Mouse (Mus musculus): ENCODE measurements around the gene Tctex1d2. TPM values are rescaled to one million over a fixed set of nuclear protein-coding genes. Genes with fewer than 3 reads are reported as not detected.
"Not testable (repeated sequence)": the region's sequence is repeated elsewhere in the genome, so short reads cannot be mapped to it uniquely, and the experiment has no call there.

Tctex1d2 gene
- polyA plus RNA-seq, 1 experiment from 2014 or later = 15.1 TPM

DNA sequence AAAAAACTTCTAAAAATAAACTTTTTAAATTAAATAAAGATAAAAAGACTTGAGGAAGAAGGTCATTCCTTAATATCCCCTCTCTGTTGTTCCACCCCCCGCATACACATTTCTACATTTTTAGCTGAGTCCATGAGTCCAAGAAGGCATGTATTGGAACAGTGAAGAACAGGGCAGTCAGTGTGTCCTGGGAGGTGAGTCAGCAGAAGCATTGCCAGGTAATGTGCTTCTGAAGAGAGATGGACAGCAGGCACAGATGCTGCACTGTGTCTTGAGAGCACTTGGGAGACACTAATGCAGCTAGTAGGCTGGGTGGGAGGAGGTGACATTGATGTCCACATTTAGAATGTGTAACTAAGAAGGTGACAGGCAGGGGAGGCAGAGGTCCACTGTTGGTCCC is 17.8 kb downstream of the Tctex1d2 start:
- ATAC-seq (replicated peaks; ENCODE audit: low FRiP score) (no peak), DNase-seq (ENCODE audit: low spot score) (no peak)
- no peak overlapping the region for H3K27ac ChIP-seq (ENCODE audit: low read depth, low read length)
- H3K4me3 ChIP-seq (ENCODE audit: low read depth, low read length) = no peak overlapping the region
- H3K27me3 ChIP-seq (replicated peaks; ENCODE audit: control insufficient read depth, insufficient read depth, low read length) = no peaks in the 10 kb centered on the region
- no peaks in the 10 kb centered on the region for H3K9me3 ChIP-seq (ENCODE audit: control insufficient read depth, low read length)
- peaks cover 3% of the 10 kb centered on the region; the same call in 1 of the 2 replicates for H3K36me3 ChIP-seq (ENCODE audit: control insufficient read depth, insufficient read depth, low read length)
- 88% methylated on average over 1 of the region's 1 CpGs for WGBS
- H3K4me1 ChIP-seq (replicated peaks; ENCODE audit: control insufficient read depth, insufficient read depth, low read length) = peaks cover 8% of the 10 kb centered on the region
- no peak overlapping the region for H3K9ac ChIP-seq (ENCODE audit: low read depth, low read length)
- no peak overlapping the region for H3K4me2 ChIP-seq

- H3K4me1 ChIP-seq (replicated peaks; ENCODE audit: control insufficient read depth, insufficient read depth, low read length) = peaks cover 2% of the 10 kb centered on the region; the same call in 1 of the 2 replicates
- H3K9ac ChIP-seq (ENCODE audit: low read depth, low read length) = no peak overlapping the region
- peaks cover 3% of the 10 kb centered on the region; the same call in 1 of the 2 replicates for H3K36me3 ChIP-seq (ENCODE audit: control insufficient read depth, insufficient read depth, low read length)
- H3K4me3 ChIP-seq (ENCODE audit: low read depth, low read length) = no peak overlapping the region
- DNase-seq (ENCODE audit: low spot score) = no peak
- WGBS = 81% methylated on average over 3 of the region's 3 CpGs
- H3K4me2 ChIP-seq = no peak overlapping the region
- H3K9me3 ChIP-seq (ENCODE audit: control insufficient read depth, low read length) = no peaks in the 10 kb centered on the region
- no peak for ATAC-seq (replicated peaks; ENCODE audit: low FRiP score)
- H3K27me3 ChIP-seq (replicated peaks; ENCODE audit: control insufficient read depth, insufficient read depth, low read length) = no peaks in the 10 kb centered on the region
- H3K27ac ChIP-seq (ENCODE audit: low read depth, low read length) = no peak overlapping the region
Observed at GRCm38 (mm10) chr16:32441432-32441831, 21.9 kb downstream of the Tctex1d2 start.

DNA sequence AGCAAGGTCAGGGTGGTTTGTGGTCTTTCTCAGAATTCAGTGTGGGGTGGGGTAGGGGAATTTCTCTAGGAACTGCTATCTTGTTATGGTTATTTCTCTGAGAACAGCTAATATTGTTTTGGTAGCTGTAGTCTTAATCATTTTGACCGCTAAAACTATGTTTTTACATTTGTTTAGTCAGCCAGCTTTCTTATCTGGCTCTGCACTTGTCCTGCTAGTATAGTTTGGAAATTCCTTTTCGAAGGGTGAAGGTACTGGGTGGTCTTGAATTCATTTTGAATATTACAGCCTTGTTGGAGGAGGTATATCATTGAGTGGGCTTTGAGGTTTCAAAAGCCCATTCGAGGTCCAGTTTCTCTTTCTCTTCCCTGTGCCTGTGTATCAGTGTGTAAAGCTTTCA is 25.1 kb downstream of the Tctex1d2 start:
- not testable (repeated sequence) for H3K4me2 ChIP-seq; H3K27ac ChIP-seq (ENCODE audit: low read depth, low read length); H3K9ac ChIP-seq (ENCODE audit: low read depth, low read length); H3K36me3 ChIP-seq (ENCODE audit: control insufficient read depth, insufficient read depth, low read length); H3K27me3 ChIP-seq (replicated peaks; ENCODE audit: control insufficient read depth, insufficient read depth, low read length); H3K4me3 ChIP-seq (ENCODE audit: low read depth, low read length); H3K9me3 ChIP-seq (ENCODE audit: control insufficient read depth, low read length); ATAC-seq (replicated peaks; ENCODE audit: low FRiP score); DNase-seq (ENCODE audit: low spot score)
- WGBS = 64% methylated on average over 3 of the region's 3 CpGs
- H3K4me1 ChIP-seq (replicated peaks; ENCODE audit: control insufficient read depth, insufficient read depth, low read length) = peaks cover 17% of the 10 kb centered on the region

- H3K4me2 ChIP-seq = no peak overlapping the region
- 88% methylated on average over 1 of the region's 1 CpGs for WGBS
- H3K27ac ChIP-seq (ENCODE audit: low read depth, low read length) = no peak overlapping the region
- H3K9ac ChIP-seq (ENCODE audit: low read depth, low read length) = no peak overlapping the region
- no peak overlapping the region for H3K4me3 ChIP-seq (ENCODE audit: low read depth, low read length)
- H3K9me3 ChIP-seq (ENCODE audit: control insufficient read depth, low read length) = no peaks in the 10 kb centered on the region
- peaks cover 3% of the 10 kb centered on the region; the same call in 1 of the 2 replicates for H3K36me3 ChIP-seq (ENCODE audit: control insufficient read depth, insufficient read depth, low read length)
- no peaks in the 10 kb centered on the region for H3K27me3 ChIP-seq (replicated peaks; ENCODE audit: control insufficient read depth, insufficient read depth, low read length)
- DNase-seq (ENCODE audit: low spot score) (no peak), ATAC-seq (replicated peaks; ENCODE audit: low FRiP score) (no peak)
- H3K4me1 ChIP-seq (replicated peaks; ENCODE audit: control insufficient read depth, insufficient read depth, low read length) = peaks cover 22% of the 10 kb centered on the region
Observed at GRCm38 (mm10) chr16:32445558-32445957, 26.1 kb downstream of the Tctex1d2 start.

DNA sequence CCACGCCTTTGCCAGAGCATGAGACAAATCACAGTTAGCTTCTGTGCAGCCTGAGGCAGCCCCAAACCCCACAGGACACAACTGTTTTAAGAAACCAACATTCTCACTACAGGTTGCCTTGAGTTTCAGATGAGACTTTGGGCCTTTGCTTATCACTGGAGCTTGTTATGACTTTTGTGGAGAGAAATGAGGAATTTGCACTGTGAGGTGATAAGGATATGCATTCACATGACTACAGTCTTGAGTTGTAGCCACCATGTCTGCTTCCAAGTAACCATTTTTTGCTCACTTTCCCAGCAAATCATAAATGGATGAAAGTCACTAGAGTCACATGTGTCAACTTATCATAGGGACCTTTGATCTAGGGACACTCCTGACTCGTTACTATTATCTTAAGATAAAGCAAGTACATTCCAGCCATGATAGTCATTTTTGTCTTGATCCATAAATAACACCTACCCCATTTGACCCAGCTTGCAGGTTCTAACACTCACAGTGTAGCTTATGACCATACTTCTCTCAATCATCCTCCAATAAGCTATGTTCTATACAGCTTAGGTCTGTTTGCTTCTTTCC is 27.1 kb downstream of the Tctex1d2 start:
- no peak for DNase-seq (ENCODE audit: low spot score)

DNA sequence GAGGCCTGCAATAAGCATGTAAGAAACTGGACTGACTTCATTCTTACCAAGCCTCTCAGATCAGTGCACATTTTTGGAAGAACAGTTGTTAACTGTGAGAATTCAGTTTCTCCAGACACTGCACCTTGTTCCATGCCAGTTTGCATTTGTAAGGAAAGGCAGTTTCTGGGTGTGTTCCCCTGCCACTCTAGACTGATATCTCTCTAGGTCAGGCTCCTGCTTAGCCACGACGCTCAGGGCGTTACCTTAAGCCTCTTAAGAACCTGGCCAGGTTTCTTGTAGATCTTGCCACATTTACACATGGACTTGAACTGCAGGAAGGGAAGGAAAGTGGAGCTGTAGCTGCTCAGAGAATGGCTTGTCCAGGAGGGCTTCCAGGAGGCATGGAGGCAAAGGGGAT is 30.2 kb downstream of the Tctex1d2 start:
- Histone ChIP-seq H3K4me3 (ENCODE audit: low read depth, low read length) (no peak overlapping the region), H3K9ac (ENCODE audit: low read depth, low read length) (peak overlapping the region; percentile 28), H3K9me3 (ENCODE audit: control insufficient read depth, low read length) (no peaks in the 10 kb centered on the region), H3K4me2 (peak overlapping the region; percentile 46), H3K36me3 (ENCODE audit: control insufficient read depth, insufficient read depth, low read length) (peaks cover 15% of the 10 kb centered on the region; the same call in 1 of the 2 replicates), H3K4me1 (replicated peaks; ENCODE audit: control insufficient read depth, insufficient read depth, low read length) (peaks cover 33% of the 10 kb centered on the region), H3K27me3 (replicated peaks; ENCODE audit: control insufficient read depth, insufficient read depth, low read length) (no peaks in the 10 kb centered on the region), H3K27ac (ENCODE audit: low read depth, low read length) (peak overlapping the region; percentile 53)
- ATAC-seq (replicated peaks; ENCODE audit: low FRiP score) = peak; percentile 95
- DNase-seq (ENCODE audit: low spot score) = no peak
- 50% methylated on average over 3 of the region's 3 CpGs for WGBS

More for the DNA sequence above, 27.1 kb downstream of the Tctex1d2 start:
- no peak overlapping the region for H3K4me3 ChIP-seq (ENCODE audit: low read depth, low read length)
- H3K9me3 ChIP-seq (ENCODE audit: control insufficient read depth, low read length) = no peaks in the 10 kb centered on the region
- H3K36me3 ChIP-seq (ENCODE audit: control insufficient read depth, insufficient read depth, low read length) = peaks cover under 1% of the 10 kb centered on the region; the same call in 1 of the 2 replicates
- peaks cover 30% of the 10 kb centered on the region for H3K4me1 ChIP-seq (replicated peaks; ENCODE audit: control insufficient read depth, insufficient read depth, low read length)
- H3K27me3 ChIP-seq (replicated peaks; ENCODE audit: control insufficient read depth, insufficient read depth, low read length) = no peaks in the 10 kb centered on the region
- no peak for ATAC-seq (replicated peaks; ENCODE audit: low FRiP score)
- 73% methylated on average over 2 of the region's 2 CpGs for WGBS
- no peak overlapping the region for H3K4me2 ChIP-seq
- H3K27ac ChIP-seq (ENCODE audit: low read depth, low read length) = no peak overlapping the region
- H3K9ac ChIP-seq (ENCODE audit: low read depth, low read length) = no peak overlapping the region

GRCm38 (mm10) chr16:32450133-32450532 is 30.6 kb downstream of the Tctex1d2 start:
- Histone ChIP-seq H3K4me1 (replicated peaks; ENCODE audit: control insufficient read depth, insufficient read depth, low read length) (peaks cover 33% of the 10 kb centered on the region), H3K4me3 (ENCODE audit: low read depth, low read length) (no peak overlapping the region), H3K4me2 (peak overlapping the region; percentile 46), H3K9ac (ENCODE audit: low read depth, low read length) (peak overlapping the region; percentile 28), H3K9me3 (ENCODE audit: control insufficient read depth, low read length) (no peaks in the 10 kb centered on the region), H3K36me3 (ENCODE audit: control insufficient read depth, insufficient read depth, low read length) (peaks cover 19% of the 10 kb centered on the region), H3K27me3 (replicated peaks; ENCODE audit: control insufficient read depth, insufficient read depth, low read length) (no peaks in the 10 kb centered on the region), H3K27ac (ENCODE audit: low read depth, low read length) (peak overlapping the region; percentile 53)
- ATAC-seq (replicated peaks; ENCODE audit: low FRiP score) (peak; percentile 37; the same call in 1 of the 2 replicates), DNase-seq (ENCODE audit: low spot score) (no peak)
- 80% methylated on average over 2 of the region's 2 CpGs for WGBS

DNA sequence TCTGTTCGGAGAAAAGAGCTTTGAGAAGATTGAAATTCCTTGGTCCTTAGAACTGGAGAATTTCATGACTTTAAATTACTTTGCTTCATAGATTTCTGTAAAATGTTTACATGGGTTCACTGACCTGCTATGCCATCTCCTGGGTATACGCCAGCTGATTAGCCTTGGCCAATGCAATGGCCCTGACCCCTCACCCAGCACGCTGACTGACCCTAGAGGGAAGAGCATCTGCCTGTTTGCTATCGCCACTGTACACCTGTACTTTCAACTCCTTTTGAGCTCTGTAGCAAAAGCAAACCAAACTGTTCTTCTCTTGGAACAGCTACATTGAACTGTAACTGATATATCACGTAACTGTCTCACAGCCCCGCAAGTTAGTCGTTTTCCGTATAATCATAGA is 33.6 kb downstream of the Tctex1d2 start:
- Histone ChIP-seq H3K4me3 (ENCODE audit: low read depth, low read length) (no peak overlapping the region), H3K9me3 (ENCODE audit: control insufficient read depth, low read length) (no peaks in the 10 kb centered on the region), H3K4me1 (replicated peaks; ENCODE audit: control insufficient read depth, insufficient read depth, low read length) (peaks cover 25% of the 10 kb centered on the region), H3K4me2 (no peak overlapping the region), H3K36me3 (ENCODE audit: control insufficient read depth, insufficient read depth, low read length) (peaks cover 23% of the 10 kb centered on the region), H3K27me3 (replicated peaks; ENCODE audit: control insufficient read depth, insufficient read depth, low read length) (no peaks in the 10 kb centered on the region), H3K27ac (ENCODE audit: low read depth, low read length) (no peak overlapping the region), H3K9ac (ENCODE audit: low read depth, low read length) (no peak overlapping the region)
- WGBS = 87% methylated on average over 8 of the region's 8 CpGs
- no peak for ATAC-seq (replicated peaks; ENCODE audit: low FRiP score)
- DNase-seq (ENCODE audit: low spot score) = peak; percentile 19

DNA sequence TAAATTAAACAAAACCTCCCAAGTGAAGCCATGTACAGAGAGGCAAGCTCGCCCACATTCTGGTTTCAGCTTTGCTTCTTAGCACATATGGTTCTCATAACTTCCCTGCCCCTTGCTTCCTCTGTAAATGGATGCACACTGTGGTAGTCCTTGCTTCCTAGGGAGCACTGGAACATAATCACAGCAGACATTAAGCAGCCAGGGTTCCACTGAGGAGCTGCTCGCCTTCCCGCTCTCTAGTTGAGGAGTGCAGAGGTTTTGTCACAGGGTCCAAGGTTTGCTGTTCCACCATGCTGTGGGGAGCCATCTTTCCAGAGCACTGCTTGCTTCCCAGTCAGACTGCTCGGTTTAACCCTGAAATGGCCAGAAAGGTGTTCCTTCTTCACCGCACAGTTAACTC is 35.1 kb downstream of the Tctex1d2 start:
- no peak for ATAC-seq (replicated peaks; ENCODE audit: low FRiP score)
- Histone ChIP-seq H3K4me3 (ENCODE audit: low read depth, low read length) (no peak overlapping the region), H3K27me3 (replicated peaks; ENCODE audit: control insufficient read depth, insufficient read depth, low read length) (no peaks in the 10 kb centered on the region), H3K36me3 (ENCODE audit: control insufficient read depth, insufficient read depth, low read length) (peaks cover 23% of the 10 kb centered on the region), H3K4me1 (replicated peaks; ENCODE audit: control insufficient read depth, insufficient read depth, low read length) (peaks cover 16% of the 10 kb centered on the region), H3K4me2 (no peak overlapping the region), H3K27ac (ENCODE audit: low read depth, low read length) (no peak overlapping the region), H3K9ac (ENCODE audit: low read depth, low read length) (no peak overlapping the region), H3K9me3 (ENCODE audit: control insufficient read depth, low read length) (no peaks in the 10 kb centered on the region)
- WGBS = 86% methylated on average over 5 of the region's 5 CpGs
- DNase-seq (ENCODE audit: low spot score) = no peak
